Mouse (Mus musculus) heart, embryonic 10.5 days (tissue): ENCODE measurements around the gene Syndig1. TPM values are rescaled to one million over a fixed set of nuclear protein-coding genes. Genes with fewer than 3 reads are reported as not detected.

Experiments used
- DNase-seq: peaks from one replicate; pipeline ENCODE4 v3.0.0-alpha.2; 2017; ENCODE audit warnings: low spot score
- H3K27ac ChIP-seq: fragments of 300-500 bp; sonication (generic); 2 replicates; pipeline ENCODE4 v1.5.1; 2016; ENCODE audit warnings: mild to moderate bottlenecking
- H3K27me3 ChIP-seq: fragments of 300-500 bp; sonication (generic); 2 replicates; pipeline ENCODE4 v1.6.1; 2016; ENCODE audit warnings: mild to moderate bottlenecking; ENCODE audit not compliant: poor library complexity, insufficient read depth, severe bottlenecking
- H3K36me3 ChIP-seq: fragments of 300-500 bp; sonication (generic); 2 replicates; pipeline ENCODE4 v1.6.1; 2016; ENCODE audit warnings: mild to moderate bottlenecking, moderate library complexity
- H3K4me1 ChIP-seq: fragments of 300-500 bp; sonication (generic); 2 replicates; pipeline ENCODE4 v1.6.1; 2016; ENCODE audit warnings: mild to moderate bottlenecking
- H3K4me3 ChIP-seq: fragments of 300-500 bp; sonication (generic); 2 replicates; pipeline ENCODE4 v1.5.1; 2016; ENCODE audit warnings: mild to moderate bottlenecking, moderate library complexity
- H3K9me3 ChIP-seq: fragments of 300-500 bp; sonication (generic); 2 replicates; pipeline ENCODE4 v1.6.1; 2016; ENCODE audit warnings: mild to moderate bottlenecking, moderate library complexity
- WGBS: fragments of 180-500 bp; shearing (Covaris S2); methylation state at CpG from one replicate; pipeline ENCODE4 v1.1.7; 2016; 5-methylcytosine and 5-hydroxymethylcytosine counted together
- polyA plus RNA-seq: library from polyadenylated mRNA; unstranded; fragments of >200 nt; fragmentation: Nextera tagmentation; extraction: Ambion mirVana; gene quantifications from 2 replicates; pipeline ENCODE4 v1.2.1, GENCODE M21; 2016

Syndig1 gene
- polyA plus RNA-seq, 1 experiment from 2014 or later: 2.2 TPM

GRCm38 (mm10) chr2:149899615-149900014, 70.6 kb downstream of the Syndig1 start:
- WGBS: 86% methylated on average over 9 of the region's 9 CpGs
- no peaks in the 10 kb centered on the region for H3K4me1 ChIP-seq
- no peak for DNase-seq
- H3K9me3 ChIP-seq: no peaks in the 10 kb centered on the region
- H3K27me3 ChIP-seq: no peaks in the 10 kb centered on the region
- no peak overlapping the region for H3K27ac ChIP-seq
- H3K36me3 ChIP-seq: no peaks in the 10 kb centered on the region
- no peak overlapping the region for H3K4me3 ChIP-seq

- H3K9me3 ChIP-seq: no peaks in the 10 kb centered on the region
- H3K27ac ChIP-seq: no peak overlapping the region
- DNase-seq: no peak
- H3K36me3 ChIP-seq: no peaks in the 10 kb centered on the region
- H3K27me3 ChIP-seq: no peaks in the 10 kb centered on the region
- H3K4me1 ChIP-seq: no peaks in the 10 kb centered on the region
- 74% methylated on average over 1 of the region's 1 CpGs for WGBS
- H3K4me3 ChIP-seq: no peak overlapping the region
Measured at GRCm38 (mm10) chr2:149900606-149901005, 71.6 kb downstream of the Syndig1 start.

GRCm38 (mm10) chr2:149904405-149904804, 75.4 kb downstream of the Syndig1 start:
- Histone ChIP-seq H3K9me3 (no peaks in the 10 kb centered on the region), H3K4me3 (no peak overlapping the region), H3K4me1 (no peaks in the 10 kb centered on the region), H3K27ac (no peak overlapping the region), H3K27me3 (no peaks in the 10 kb centered on the region), H3K36me3 (no peaks in the 10 kb centered on the region)
- no peak for DNase-seq
- 77% methylated on average over 1 of the region's 1 CpGs for WGBS

GRCm38 (mm10) chr2:149906694-149907093, 77.7 kb downstream of the Syndig1 start:
- Histone ChIP-seq H3K9me3 (no peaks in the 10 kb centered on the region), H3K4me3 (no peak overlapping the region), H3K27me3 (no peaks in the 10 kb centered on the region), H3K36me3 (no peaks in the 10 kb centered on the region), H3K4me1 (no peaks in the 10 kb centered on the region), H3K27ac (no peak overlapping the region)
- no peak for DNase-seq
- 83% methylated on average over 3 of the region's 3 CpGs for WGBS

- no peaks in the 10 kb centered on the region for H3K9me3 ChIP-seq
- no peaks in the 10 kb centered on the region for H3K27me3 ChIP-seq
- WGBS: 84% methylated on average over 3 of the region's 3 CpGs
- H3K27ac ChIP-seq: no peak overlapping the region
- no peak overlapping the region for H3K4me3 ChIP-seq
- H3K36me3 ChIP-seq: no peaks in the 10 kb centered on the region
- H3K4me1 ChIP-seq: no peaks in the 10 kb centered on the region
- no peak for DNase-seq
Measured at GRCm38 (mm10) chr2:149917162-149917561, 88.2 kb downstream of the Syndig1 start.

GRCm38 (mm10) chr2:149923561-149923960, 94.5 kb downstream of the Syndig1 start:
- no peaks in the 10 kb centered on the region for H3K36me3 ChIP-seq
- no peak overlapping the region for H3K27ac ChIP-seq
- no peaks in the 10 kb centered on the region for H3K27me3 ChIP-seq
- no peaks in the 10 kb centered on the region for H3K4me1 ChIP-seq
- no peak overlapping the region for H3K4me3 ChIP-seq
- no peaks in the 10 kb centered on the region for H3K9me3 ChIP-seq
- no peak for DNase-seq
- 50% methylated on average over 2 of the region's 2 CpGs for WGBS

GRCm38 (mm10) chr2:149925911-149926310, 96.9 kb downstream of the Syndig1 start:
- Histone ChIP-seq H3K4me3 (no peak overlapping the region), H3K36me3 (no peaks in the 10 kb centered on the region), H3K27ac (no peak overlapping the region), H3K27me3 (no peaks in the 10 kb centered on the region), H3K9me3 (no peaks in the 10 kb centered on the region), H3K4me1 (no peaks in the 10 kb centered on the region)
- no peak for DNase-seq
- 83% methylated on average over 2 of the region's 2 CpGs for WGBS

GRCm38 (mm10) chr2:149927001-149927400, 98.0 kb downstream of the Syndig1 start:
- Histone ChIP-seq H3K9me3 (no peaks in the 10 kb centered on the region), H3K27ac (no peak overlapping the region), H3K4me3 (no peak overlapping the region), H3K36me3 (no peaks in the 10 kb centered on the region), H3K4me1 (no peaks in the 10 kb centered on the region), H3K27me3 (no peaks in the 10 kb centered on the region)
- no peak for DNase-seq

- no peak overlapping the region for H3K27ac ChIP-seq
- H3K4me3 ChIP-seq: no peak overlapping the region
- no peaks in the 10 kb centered on the region for H3K4me1 ChIP-seq
- no peaks in the 10 kb centered on the region for H3K27me3 ChIP-seq
- H3K36me3 ChIP-seq: no peaks in the 10 kb centered on the region
- no peak for DNase-seq
- H3K9me3 ChIP-seq: no peaks in the 10 kb centered on the region
- WGBS: 89% methylated on average over 3 of the region's 3 CpGs
Measured at GRCm38 (mm10) chr2:149927481-149927880, 98.5 kb downstream of the Syndig1 start.

- Histone ChIP-seq H3K36me3 (no peaks in the 10 kb centered on the region), H3K4me3 (no peak overlapping the region), H3K27ac (no peak overlapping the region), H3K4me1 (no peaks in the 10 kb centered on the region), H3K27me3 (no peaks in the 10 kb centered on the region), H3K9me3 (no peaks in the 10 kb centered on the region)
- 75% methylated on average over 5 of the region's 5 CpGs for WGBS
- DNase-seq: no peak
Measured at GRCm38 (mm10) chr2:149929986-149930385, 101.0 kb downstream of the Syndig1 start.

GRCm38 (mm10) chr2:149931111-149931510, 102.1 kb downstream of the Syndig1 start:
- Histone ChIP-seq H3K27ac (no peak overlapping the region), H3K36me3 (no peaks in the 10 kb centered on the region), H3K9me3 (no peaks in the 10 kb centered on the region), H3K4me3 (no peak overlapping the region), H3K27me3 (no peaks in the 10 kb centered on the region), H3K4me1 (no peaks in the 10 kb centered on the region)
- DNase-seq: no peak
- WGBS: 82% methylated on average over 2 of the region's 2 CpGs

- no peak overlapping the region for H3K27ac ChIP-seq
- no peak overlapping the region for H3K4me3 ChIP-seq
- no peaks in the 10 kb centered on the region for H3K27me3 ChIP-seq
- H3K9me3 ChIP-seq: no peaks in the 10 kb centered on the region
- no peaks in the 10 kb centered on the region for H3K36me3 ChIP-seq
- no peak for DNase-seq
- H3K4me1 ChIP-seq: no peaks in the 10 kb centered on the region
Measured at GRCm38 (mm10) chr2:149932095-149932494, 103.1 kb downstream of the Syndig1 start.

- Histone ChIP-seq H3K27ac (no peak overlapping the region), H3K4me3 (no peak overlapping the region), H3K36me3 (no peaks in the 10 kb centered on the region), H3K27me3 (no peaks in the 10 kb centered on the region), H3K9me3 (no peaks in the 10 kb centered on the region), H3K4me1 (no peaks in the 10 kb centered on the region)
- WGBS: 55% methylated on average over 2 of the region's 2 CpGs
- DNase-seq: no peak
Measured at GRCm38 (mm10) chr2:149933247-149933898, 104.4 kb downstream of the Syndig1 start.

- Histone ChIP-seq H3K36me3 (no peaks in the 10 kb centered on the region), H3K4me1 (no peaks in the 10 kb centered on the region), H3K27me3 (no peaks in the 10 kb centered on the region), H3K27ac (no peak overlapping the region), H3K9me3 (no peaks in the 10 kb centered on the region), H3K4me3 (no peak overlapping the region)
- DNase-seq: no peak
- 55% methylated on average over 4 of the region's 4 CpGs for WGBS
Measured at GRCm38 (mm10) chr2:149934139-149934538, 105.1 kb downstream of the Syndig1 start.
